21 mouse cellular contexts compared by ENCODE assay signal in the genomic region with DNA sequence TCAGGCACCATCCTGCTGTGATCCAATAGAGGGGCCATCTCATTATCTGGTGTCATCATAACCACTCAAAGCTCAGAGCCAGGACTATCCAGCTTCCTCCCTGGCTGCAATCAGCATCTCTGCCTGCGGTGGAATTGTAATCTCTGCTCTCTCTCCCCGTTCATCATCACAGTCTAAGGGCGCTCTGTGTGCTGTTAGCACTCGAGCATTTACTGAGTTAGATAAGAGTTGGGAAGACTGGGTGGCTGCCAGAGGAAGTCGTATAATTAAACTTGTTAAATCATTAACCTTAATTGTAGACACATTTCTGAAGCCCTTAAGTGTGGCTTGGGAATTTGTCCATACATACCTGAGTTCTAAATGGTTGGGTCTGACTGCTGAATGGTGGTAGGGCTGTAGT. TPM values are rescaled to one million over a fixed set of nuclear protein-coding genes. Genes with fewer than 3 reads are reported as not detected.
A peak's percentile ranks its signal among the peaks of the same experiment; 100 is the strongest.
DNase-seq lines count a peak whose midpoint lies in the region; ATAC-seq and TF ChIP-seq lines count a peak whose summit lies in the region.
"Had no signal": no experiment of that assay in that cellular context is flagged by ENCODE, and none has a peak within 500 bp of the region (broad histone marks: within the 10 kb centered on the region; RNA-seq: fewer than 3 reads in every experiment).

No protein-coding gene starts in this region.

- H3K4me3 ChIP-seq in kidney, embryonic 14.5 days (ENCODE audit: low read length): no peak overlapping the region
- no peak overlapping the region for H3K4me3 ChIP-seq in intestine, postnatal 0 days (ENCODE audit: low read depth, low read length)
- H3K4me3 ChIP-seq: embryonic facial prominence, embryonic 10.5 days; forebrain, embryonic 15.5 days; left cerebral cortex, adult 2 months; limb, embryonic 10.5 days; liver, embryonic 12.5 days; midbrain, embryonic 10.5 days had no signal

- no peak for ATAC-seq in kidney, embryonic 14.5 days (ENCODE audit: low FRiP score, low TSS enrichment)
- ATAC-seq in intestine, postnatal 0 days: peak; percentile 84
- ATAC-seq: forebrain, embryonic 15.5 days; liver, embryonic 12.5 days had no signal

- H3K9me3 ChIP-seq in kidney, embryonic 14.5 days (ENCODE audit: control insufficient read depth, low read length): no peaks in the 10 kb centered on the region
- H3K9me3 ChIP-seq in intestine, postnatal 0 days (ENCODE audit: control insufficient read depth): no peaks in the 10 kb centered on the region
- H3K9me3 ChIP-seq: embryonic facial prominence, embryonic 10.5 days; forebrain, embryonic 15.5 days; limb, embryonic 10.5 days; liver, embryonic 12.5 days; midbrain, embryonic 10.5 days had no signal

- no peak overlapping the region for H3K27ac ChIP-seq in kidney, embryonic 14.5 days (ENCODE audit: low read depth, low read length)
- no peak overlapping the region for H3K27ac ChIP-seq in intestine, postnatal 0 days (ENCODE audit: low read depth, low read length)
- H3K27ac ChIP-seq: embryonic facial prominence, embryonic 10.5 days; forebrain, embryonic 15.5 days; left cerebral cortex, adult 2 months; limb, embryonic 10.5 days; liver, embryonic 12.5 days; midbrain, embryonic 10.5 days had no signal

- H3K27me3 ChIP-seq in kidney, embryonic 14.5 days (ENCODE audit: control insufficient read depth, insufficient read depth, low read length): no peaks in the 10 kb centered on the region
- no peaks in the 10 kb centered on the region for H3K27me3 ChIP-seq in intestine, postnatal 0 days (replicated peaks; ENCODE audit: control insufficient read depth, insufficient read depth, low read length)
- H3K27me3 ChIP-seq: forebrain, embryonic 15.5 days; liver, embryonic 12.5 days had no signal

- H3K9ac ChIP-seq in kidney, embryonic 14.5 days (ENCODE audit: low read depth, low read length): no peak overlapping the region
- H3K9ac ChIP-seq in intestine, postnatal 0 days (ENCODE audit: low read depth, low read length): no peak overlapping the region
- H3K9ac ChIP-seq: forebrain, embryonic 15.5 days; liver, embryonic 12.5 days had no signal

- H3K36me3 ChIP-seq in kidney, embryonic 14.5 days (ENCODE audit: control insufficient read depth, insufficient read depth, low read length): no peaks in the 10 kb centered on the region
- no peaks in the 10 kb centered on the region for H3K36me3 ChIP-seq in intestine, postnatal 0 days (ENCODE audit: control insufficient read depth, insufficient read depth)
- H3K36me3 ChIP-seq: embryonic facial prominence, embryonic 10.5 days; forebrain, embryonic 15.5 days; limb, embryonic 10.5 days; liver, embryonic 12.5 days; midbrain, embryonic 10.5 days had no signal

- H3K4me2 ChIP-seq in kidney, embryonic 14.5 days (replicated peaks; ENCODE audit: low read depth, low read length): no peak overlapping the region
- H3K4me2 ChIP-seq in intestine, postnatal 0 days (replicated peaks; ENCODE audit: low read depth): no peak overlapping the region
- H3K4me2 ChIP-seq: forebrain, embryonic 15.5 days; liver, embryonic 12.5 days had no signal

- 39% methylated on average over 5 of the region's 5 CpGs for WGBS in kidney, embryonic 14.5 days
- 21% methylated on average over 5 of the region's 5 CpGs for WGBS in intestine, postnatal 0 days

- DNase-seq in kidney, adult 11 months: peak; percentile 9
- peak; percentile 9 for DNase-seq in brain, embryonic 14.5 days (ENCODE audit: low read depth)
- peak; percentile 38 to 50 for DNase-seq in kidney, postnatal 25 days
- DNase-seq in ovary, postnatal 10 days (ENCODE audit: low spot score): no peak
- no peak for DNase-seq in adrenal gland, postnatal 14 days
- DNase-seq in B cell, adult 2 months: no peak
- DNase-seq: adrenal gland, adult 2 months; cerebellum, adult 11-12 months; cerebellum, postnatal 36 days; heart, postnatal 4 days; lung, postnatal 4 days; right cerebral cortex, postnatal 25 days; thymus, postnatal 36 days had no signal

- H3K4me1 ChIP-seq in kidney, embryonic 14.5 days (ENCODE audit: control insufficient read depth, insufficient read depth, low read length): no peaks in the 10 kb centered on the region
- no peaks in the 10 kb centered on the region for H3K4me1 ChIP-seq in intestine, postnatal 0 days (replicated peaks; ENCODE audit: control insufficient read depth, insufficient read depth, low read length)
- H3K4me1 ChIP-seq: embryonic facial prominence, embryonic 10.5 days; forebrain, embryonic 15.5 days; midbrain, embryonic 10.5 days had no signal

- TF ChIP-seq POLR2A in brain, embryonic 14.5 days (IDR thresholded peaks at IDR 0.05; ENCODE audit: borderline replicate concordance, extremely low read depth, insufficient read depth, insufficient read length, poor library complexity, severe bottlenecking): no peak

- no peak for TF ChIP-seq CTCF in brain, embryonic 14.5 days (IDR thresholded peaks at IDR 0.05; ENCODE audit: borderline replicate concordance, extremely low read depth, insufficient read depth, insufficient read length)
- no peak for TF ChIP-seq CTCF in intestine, postnatal 0 days (IDR thresholded peaks at IDR 0.05; ENCODE audit: low read depth)

RNA-seq across cellular contexts. Expression of a gene that starts 29.5 kb away (rescaled TPM):
- polyA plus RNA-seq in kidney, embryonic 14.5 days (2014; fragmentation: Nextera tagmentation; extraction: Ambion mirVana): 17.1 and 40.8 TPM in 2 replicates
- 26.3 and 26.5 TPM in 2 replicates for polyA plus RNA-seq in brain, embryonic 14.5 days (2012; rRNA removed)
- polyA plus RNA-seq in intestine, postnatal 0 days (2015; fragmentation: Nextera tagmentation; extraction: Ambion mirVana): 6.3 and 6.5 TPM in 2 replicates
- total RNA-seq in adrenal gland, postnatal 14 days (2021): 31.1 and 32.2 TPM in 2 replicates

RNA-seq across cellular contexts. Expression of a gene that starts 53.8 kb away (rescaled TPM):
- 5.2 and 10.9 TPM in 2 replicates for polyA plus RNA-seq in kidney, embryonic 14.5 days (2014; fragmentation: Nextera tagmentation; extraction: Ambion mirVana)
- polyA plus RNA-seq in brain, embryonic 14.5 days (2012; rRNA removed): 19.3 and 43.6 TPM in 2 replicates
- 3.1 and 3.4 TPM in 2 replicates for polyA plus RNA-seq in intestine, postnatal 0 days (2015; fragmentation: Nextera tagmentation; extraction: Ambion mirVana)
- 7.2 and 8.1 TPM in 2 replicates for total RNA-seq in adrenal gland, postnatal 14 days (2021)

Comparison
In these comparisons a context has a peak if more than half of its experiments do, and no peak if none do; other contexts are left out.
1. DNase-seq: peak in kidney, adult 11 months (single experiment), brain, embryonic 14.5 days (single experiment) and kidney, postnatal 25 days (2 of 2); none in ovary, postnatal 10 days (single experiment), adrenal gland, postnatal 14 days (single experiment) and B cell, adult 2 months (0 of 2).